Mouse (Mus musculus): ENCODE measurements around the gene Slc27a2.
A peak's percentile ranks its signal among the peaks of the same experiment; 100 is the strongest.

Slc27a2 gene

DNA sequence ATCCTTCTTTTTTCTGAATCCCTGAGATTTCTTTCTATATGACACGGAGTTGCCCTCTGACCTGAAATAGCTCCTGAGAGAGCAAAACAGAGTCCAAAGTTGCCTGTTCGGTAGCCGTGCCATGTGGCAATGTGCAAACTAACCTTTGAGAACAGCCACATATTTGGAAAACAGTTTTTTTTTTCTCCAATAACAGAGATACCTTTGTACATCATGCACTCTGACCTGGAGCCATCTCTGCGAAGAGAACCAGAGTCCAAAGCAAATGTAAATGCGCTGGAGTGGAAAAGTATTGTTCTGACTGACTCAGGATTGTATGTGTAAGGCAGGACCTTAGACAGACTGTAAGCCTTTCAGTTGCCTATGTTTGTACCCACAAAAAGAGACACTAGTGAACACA is 3.3 kb downstream of the Slc27a2 start:
- no peak for DNase-seq

DNA sequence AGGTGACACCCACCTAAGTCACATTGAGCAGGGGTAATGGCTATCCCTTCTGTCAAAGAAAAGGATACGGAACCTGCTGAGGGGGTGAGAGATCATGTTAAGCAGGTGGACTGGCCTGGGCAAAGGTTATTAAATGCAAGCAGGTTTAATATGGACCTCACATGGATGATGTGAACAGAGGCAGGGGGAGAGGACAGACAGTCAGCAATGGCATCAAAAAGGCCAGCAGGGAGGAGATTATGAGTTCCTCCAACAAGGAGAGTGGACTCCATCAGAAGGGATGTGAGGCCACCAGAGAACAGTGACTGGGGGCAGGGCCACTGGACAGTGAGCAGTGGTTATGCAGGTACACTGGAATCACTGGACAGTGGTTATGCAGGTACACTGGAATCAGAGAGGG is 7.9 kb downstream of the Slc27a2 start:
- no peak for DNase-seq

GRCm38 (mm10) chr2:126563411-126564105 is 11.4 kb downstream of the Slc27a2 start:
- peak in 1 of 2 experiments; percentile 17 for DNase-seq

GRCm38 (mm10) chr2:126572163-126572562 is 20.0 kb downstream of the Slc27a2 start:
- no peak for DNase-seq

DNA sequence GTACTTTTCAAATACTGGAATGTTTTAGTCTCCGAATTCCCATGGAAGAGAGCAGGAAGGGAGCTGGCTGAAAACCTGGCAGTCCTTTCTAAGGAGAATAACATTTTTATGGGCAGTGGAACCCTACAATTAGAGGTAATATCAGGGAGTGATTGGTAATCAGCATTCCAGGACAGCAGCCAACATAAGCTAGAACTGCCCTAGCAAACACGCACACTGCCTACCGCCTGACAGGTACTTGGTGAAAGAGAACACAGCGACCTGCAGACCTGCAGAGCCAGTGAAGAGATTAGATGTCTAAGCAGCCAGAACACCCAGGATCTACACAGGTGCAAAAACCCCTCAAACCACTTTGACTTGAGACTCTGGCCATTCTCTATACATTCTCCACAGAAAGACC is 20.5 kb downstream of the Slc27a2 start:
- no peak for DNase-seq

DNA sequence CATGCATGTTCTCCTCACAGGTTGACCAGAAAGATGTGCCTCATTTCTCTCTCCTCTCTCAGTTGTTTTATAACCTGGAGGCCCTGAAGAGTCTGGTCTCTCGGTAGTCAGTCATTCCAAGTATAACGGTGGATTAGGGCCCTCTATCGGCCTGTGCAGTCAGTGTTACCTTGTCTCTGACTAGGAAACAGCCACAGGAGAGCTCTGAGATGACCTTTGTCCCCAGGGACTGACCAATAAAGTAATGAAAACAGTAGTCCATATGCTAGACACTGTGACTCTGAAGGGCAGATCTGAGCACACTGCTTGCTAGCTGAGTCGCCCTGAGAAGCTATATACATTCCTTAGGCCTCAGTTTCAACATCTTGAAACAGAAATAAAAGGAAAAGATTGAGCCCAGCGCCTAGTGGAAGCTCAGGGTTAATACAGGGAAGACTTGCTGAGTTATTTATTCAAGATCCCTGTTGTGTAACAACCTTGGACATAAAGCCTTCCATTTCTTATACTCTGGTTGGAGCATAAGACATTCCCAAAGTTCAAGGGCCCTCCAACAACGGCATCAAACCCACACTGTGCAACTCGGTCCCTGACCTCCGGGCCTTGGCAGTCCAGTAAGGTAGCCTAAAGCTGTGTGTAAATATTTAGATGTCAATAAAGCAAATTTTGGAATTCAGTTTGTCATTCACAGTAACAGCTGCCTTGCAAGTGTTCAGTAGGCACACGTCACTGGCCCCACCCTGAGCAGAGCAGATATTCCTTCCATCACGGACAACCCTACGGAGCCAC is 23.4 kb downstream of the Slc27a2 start:
- DNase-seq, result no peak

GRCm38 (mm10) chr2:126577362-126577761 is 25.2 kb downstream of the Slc27a2 start:
- no peak for DNase-seq

GRCm38 (mm10) chr2:126579282-126579681 is 27.1 kb downstream of the Slc27a2 start:
- no peak for DNase-seq

GRCm38 (mm10) chr2:126583960-126584359 is 31.8 kb downstream of the Slc27a2 start:
- no peak for DNase-seq

DNA sequence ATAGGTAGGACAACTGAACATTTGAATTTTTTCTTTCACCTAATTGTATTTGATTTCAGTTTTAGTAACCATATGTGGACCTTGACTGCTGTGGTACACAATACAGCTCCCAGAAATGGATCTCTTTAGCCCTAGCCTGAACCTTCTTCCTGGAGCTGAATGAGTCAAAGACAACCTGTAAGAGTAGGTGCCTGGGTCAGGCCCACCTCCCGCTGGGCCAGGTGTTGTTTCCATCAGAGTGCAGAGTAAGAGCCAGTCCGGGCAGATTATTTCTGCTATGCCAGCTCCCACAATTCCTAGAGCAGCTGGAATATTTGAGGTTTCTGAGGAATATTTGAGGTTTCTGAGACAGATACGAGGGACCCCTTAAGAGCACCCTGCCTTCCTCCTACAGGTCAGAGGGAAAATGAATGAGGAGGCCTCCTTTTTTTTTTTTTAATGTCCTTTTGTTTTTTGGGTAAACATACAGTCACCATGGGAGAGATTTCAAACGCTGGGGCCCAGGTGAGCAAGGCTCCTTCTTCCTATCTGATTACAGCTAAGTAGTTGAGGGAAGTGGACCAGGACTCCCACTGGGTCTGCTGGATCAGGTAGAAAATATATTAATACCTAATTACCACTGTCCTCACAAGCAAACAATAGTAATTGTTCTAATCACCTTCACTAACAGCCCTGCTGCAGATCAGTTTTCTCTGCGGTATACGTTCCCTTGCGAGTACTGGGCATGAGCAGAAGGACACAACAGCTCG is 32.6 kb downstream of the Slc27a2 start:
- no peak for DNase-seq

DNA sequence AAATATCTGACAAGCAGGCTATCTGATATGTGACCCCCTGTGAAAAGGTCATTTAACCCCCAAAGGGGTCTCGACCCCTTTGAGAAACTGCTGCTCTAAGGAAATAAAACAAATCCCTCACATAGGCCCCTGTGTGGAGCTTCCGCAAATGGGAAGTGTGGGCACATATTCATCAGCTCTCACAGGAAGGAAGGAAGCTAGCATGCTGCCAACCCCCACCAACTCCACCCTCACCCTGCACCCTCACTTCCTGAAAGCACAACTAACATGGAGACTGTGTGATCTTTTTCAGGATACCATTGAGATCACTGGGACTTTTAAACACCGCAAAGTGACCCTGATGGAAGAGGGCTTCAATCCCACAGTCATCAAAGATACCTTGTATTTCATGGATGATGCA is 35.3 kb downstream of the Slc27a2 start:
- DNase-seq, result no peak

DNA sequence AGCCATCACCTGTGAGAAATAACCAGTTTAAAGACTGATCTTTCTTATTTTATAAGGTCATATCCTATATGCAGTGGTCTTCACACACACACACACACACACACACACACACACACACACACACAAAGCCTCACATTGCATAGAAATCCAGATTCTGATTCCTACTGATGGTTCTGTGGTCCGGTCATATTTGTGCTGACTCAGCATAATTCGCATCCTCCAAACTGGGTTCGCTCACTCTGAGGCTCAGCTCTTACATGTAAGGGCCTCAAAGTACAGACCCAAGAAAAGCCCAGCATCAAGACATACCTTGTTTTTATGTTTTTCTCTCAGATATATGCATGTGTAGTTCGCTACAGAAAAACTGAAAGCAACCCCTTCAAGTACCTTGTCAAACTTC is 39.1 kb downstream of the Slc27a2 start:
- DNase-seq, result no peak

- DNase-seq, result peak; percentile 78 to 87
Measured at GRCm38 (mm10) chr2:126593831-126594610, 41.8 kb downstream of the Slc27a2 start.

GRCm38 (mm10) chr2:126596347-126597072 is 44.3 kb downstream of the Slc27a2 start:
- DNase-seq, result no peak

- no peak for DNase-seq
Measured at GRCm38 (mm10) chr2:126597279-126598241, 45.4 kb downstream of the Slc27a2 start.

- no peak for DNase-seq
Measured at GRCm38 (mm10) chr2:126598359-126598758, 46.2 kb downstream of the Slc27a2 start.

GRCm38 (mm10) chr2:126599005-126599404 is 46.8 kb downstream of the Slc27a2 start:
- peak in 1 of 2 experiments; percentile 15 for DNase-seq

DNA sequence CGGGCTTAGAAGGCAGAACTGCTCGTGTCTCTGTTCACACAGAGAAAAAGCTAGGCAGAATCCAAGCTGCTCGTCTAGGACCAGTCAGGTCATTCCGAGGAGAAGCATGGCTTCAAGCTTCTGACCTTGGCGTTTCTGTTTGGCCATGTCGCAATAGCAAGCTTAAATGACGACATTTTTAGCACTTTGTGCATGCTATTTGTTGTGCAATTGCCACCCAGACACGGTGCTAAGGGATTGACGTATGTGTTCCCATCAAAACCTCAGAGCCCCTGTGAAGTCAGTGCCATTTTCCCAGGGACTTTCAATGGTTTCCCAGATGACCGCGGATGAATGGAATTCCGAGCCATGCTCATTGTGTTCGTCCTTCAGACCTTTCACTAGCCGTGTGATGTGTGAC is 48.3 kb downstream of the Slc27a2 start:
- DNase-seq, result no peak

DNA sequence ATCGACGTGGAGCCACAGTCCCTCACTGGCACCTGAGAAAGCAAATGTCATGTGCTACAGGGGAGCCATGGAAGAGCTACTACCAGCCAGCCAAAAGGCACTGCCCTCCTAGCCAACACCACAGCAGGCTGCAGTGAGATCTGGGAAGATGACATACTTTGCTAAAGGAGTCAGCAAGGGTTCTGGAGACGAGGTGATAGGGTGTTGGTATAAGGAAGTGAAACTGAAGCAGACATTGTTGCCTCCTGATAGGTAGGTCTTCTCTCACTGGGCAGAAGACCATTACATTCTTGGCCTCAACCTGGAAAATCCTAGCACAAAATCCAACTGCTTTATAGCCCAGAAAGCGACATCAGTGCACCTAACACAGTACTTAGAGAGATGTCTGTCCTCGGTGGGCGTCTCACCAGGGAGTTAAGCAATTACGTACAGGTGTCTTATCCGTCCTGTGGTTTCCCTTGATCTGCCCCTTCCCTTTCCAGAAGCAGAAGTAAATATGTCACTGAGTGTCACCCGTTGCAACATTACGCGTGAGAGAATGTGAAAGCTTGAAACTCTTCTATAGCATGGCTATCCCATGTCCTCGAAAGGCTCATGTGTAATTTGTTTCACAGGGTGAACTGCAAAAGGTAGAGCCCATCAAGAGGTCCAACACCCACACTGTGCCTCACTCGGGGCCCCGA is 49.9 kb downstream of the Slc27a2 start:
- DNase-seq, result no peak

GRCm38 (mm10) chr2:126606061-126606687 is 54.0 kb downstream of the Slc27a2 start:
- DNase-seq, result no peak
